Mouse (Mus musculus) lung, postnatal 0 days (tissue): Measurements from ENCODE around the gene Ubr2. TPM values are rescaled to one million over a fixed set of nuclear protein-coding genes. Genes with fewer than 3 reads are reported as not detected.

Experiments used
- ATAC-seq: fragments of 200-750 bp; cut with Nextera tagmentation; 2 replicates; pipeline ENCODE4 v1.8.0; 2017; ENCODE audit warnings: moderate library complexity
- DNase-seq: peaks from one replicate; pipeline ENCODE4 v3.0.0-alpha.2; 2016; ENCODE audit warnings: low spot score
- H3K27ac ChIP-seq: fragments of 300-500 bp; sonication (generic); 2 replicates; pipeline ENCODE4 v1.5.1; 2014; ENCODE audit warnings: antibody characterized with exemption, mild to moderate bottlenecking, low read length, mixed read lengths
- H3K27me3 ChIP-seq: fragments of 300-500 bp; sonication (generic); replicated peaks from 2 replicates; pipeline ENCODE4 v1.6.1; 2014; ENCODE audit warnings: low read length, mixed read lengths; ENCODE audit not compliant: insufficient read depth
- H3K36me3 ChIP-seq: fragments of 300-500 bp; sonication (generic); 2 replicates; pipeline ENCODE4 v1.6.1; 2014; ENCODE audit warnings: low read length, mixed read lengths; ENCODE audit not compliant: insufficient read depth
- H3K4me1 ChIP-seq: fragments of 300-500 bp; sonication (generic); 2 replicates; pipeline ENCODE4 v1.6.1; 2014; ENCODE audit warnings: antibody characterized with exemption, low read depth, low read length, mixed read lengths; ENCODE audit not compliant: insufficient read depth
- H3K4me2 ChIP-seq: fragments of 300-500 bp; sonication (generic); replicated peaks from 2 replicates; pipeline ENCODE4 v1.6.1; 2014; ENCODE audit warnings: low read depth, mild to moderate bottlenecking, low read length, moderate library complexity, mixed read lengths
- H3K4me3 ChIP-seq: fragments of 300-500 bp; sonication (generic); 2 replicates; pipeline ENCODE4 v1.5.1; 2014; ENCODE audit warnings: low read depth, low read length
- H3K9ac ChIP-seq: fragments of 300-500 bp; sonication (generic); replicated peaks from 2 replicates; pipeline ENCODE4 v1.6.1; 2014; ENCODE audit warnings: low read depth, mild to moderate bottlenecking
- H3K9me3 ChIP-seq: fragments of 300-500 bp; sonication (generic); 2 replicates; pipeline ENCODE4 v1.6.1; 2016; ENCODE audit warnings: low read length, mixed read lengths
- CTCF ChIP-seq: IDR thresholded peaks from 2 replicates; pipeline ENCODE4 v1.5.1; 2016; ENCODE audit warnings: antibody characterized with exemption, mild to moderate bottlenecking
- EP300 ChIP-seq: IDR thresholded peaks from 2 replicates; pipeline ENCODE4 v1.6.1; 2016; ENCODE audit warnings: antibody characterized with exemption, mild to moderate bottlenecking, control low read depth
- WGBS: fragments of 180-500 bp; shearing (Covaris S2); extraction: QIAGEN DNeasy Blood & Tissue Kit; methylation state at CpG from one replicate; pipeline ENCODE4 v1.1.7; 2014; 5-methylcytosine and 5-hydroxymethylcytosine counted together
- polyA plus RNA-seq: library from polyadenylated mRNA; unstranded; fragments of >200 nt; fragmentation: Nextera tagmentation; extraction: Ambion mirVana; gene quantifications from 2 replicates; pipeline ENCODE4 v1.2.1, GENCODE M21; 2015

Gene Ubr2
- polyA plus RNA-seq, 1 experiment from 2014 or later = 11.8 TPM

GRCm38 (mm10) chr17:46912331-46912730, 98.0 kb downstream of the Ubr2 start:
- no peaks in the 10 kb centered on the region for H3K4me1 ChIP-seq
- H3K36me3 ChIP-seq = no peaks in the 10 kb centered on the region
- no peak overlapping the region for H3K4me3 ChIP-seq
- 37% methylated on average over 6 of the region's 6 CpGs for WGBS
- H3K9ac ChIP-seq = no peak overlapping the region
- no peak overlapping the region for H3K4me2 ChIP-seq
- no peak for TF ChIP-seq CTCF
- TF ChIP-seq EP300 = no peak
- H3K27ac ChIP-seq = no peak overlapping the region
- no peaks in the 10 kb centered on the region for H3K27me3 ChIP-seq
- no peak for DNase-seq
- ATAC-seq = no peak
- no peaks in the 10 kb centered on the region for H3K9me3 ChIP-seq

- no peak for DNase-seq
- 91% methylated on average over 10 of the region's 10 CpGs for WGBS
- H3K9ac ChIP-seq = no peak within 1 kb of the TSS
- no peaks in the 10 kb centered on the region for H3K4me1 ChIP-seq
- H3K4me3 ChIP-seq = no peak within 1 kb of the TSS
- no peak for TF ChIP-seq CTCF
- TF ChIP-seq EP300 = no peak
- no peak within 1 kb of the TSS for H3K4me2 ChIP-seq
- no peaks in the 10 kb centered on the region for H3K9me3 ChIP-seq
- no peak for ATAC-seq
- no peak within 1 kb of the TSS for H3K27ac ChIP-seq
- no peaks in the 10 kb centered on the region for H3K36me3 ChIP-seq
- H3K27me3 ChIP-seq = no peaks in the 10 kb centered on the region
These were observed 100.2 kb downstream of the Ubr2 start, which contains the start of gene Prph2 for GRCm38 (mm10) chr17:46910186-46910585. Prph2 (plus strand) TSS chr17:46910459.

- H3K27ac ChIP-seq = no peak overlapping the region
- H3K36me3 ChIP-seq = no peaks in the 10 kb centered on the region
- peak; percentile 81 for ATAC-seq
- H3K9ac ChIP-seq = no peak overlapping the region
- TF ChIP-seq EP300 (no peak), CTCF (peak; percentile 96)
- WGBS = 20% methylated on average over 19 of the region's 19 CpGs
- H3K4me1 ChIP-seq = no peaks in the 10 kb centered on the region
- DNase-seq = peak; percentile 82
- H3K27me3 ChIP-seq = no peaks in the 10 kb centered on the region
- no peak overlapping the region for H3K4me2 ChIP-seq
- H3K9me3 ChIP-seq = no peaks in the 10 kb centered on the region
- H3K4me3 ChIP-seq = no peak overlapping the region
These were observed 106.4 kb downstream of the Ubr2 start for GRCm38 (mm10) chr17:46903876-46904490.

GRCm38 (mm10) chr17:46900941-46901340, 109.4 kb downstream of the Ubr2 start:
- H3K4me3 ChIP-seq = no peak overlapping the region
- WGBS = 57% methylated on average over 2 of the region's 2 CpGs
- H3K9ac ChIP-seq = no peak overlapping the region
- ATAC-seq = no peak
- peaks cover 4% of the 10 kb centered on the region; the same call in 1 of the 2 replicates for H3K4me1 ChIP-seq
- no peaks in the 10 kb centered on the region for H3K9me3 ChIP-seq
- TF ChIP-seq CTCF (no peak), EP300 (no peak)
- H3K27ac ChIP-seq = no peak overlapping the region
- no peaks in the 10 kb centered on the region for H3K36me3 ChIP-seq
- no peaks in the 10 kb centered on the region for H3K27me3 ChIP-seq
- DNase-seq = no peak
- H3K4me2 ChIP-seq = no peak overlapping the region

GRCm38 (mm10) chr17:46897221-46897950, 113.0 kb downstream of the Ubr2 start:
- peak; percentile 59 for DNase-seq
- Histone ChIP-seq H3K4me1 (peaks cover 7% of the 10 kb centered on the region; the same call in 1 of the 2 replicates), H3K9me3 (no peaks in the 10 kb centered on the region), H3K27ac (no peak overlapping the region), H3K9ac (no peak overlapping the region), H3K27me3 (no peaks in the 10 kb centered on the region), H3K4me3 (no peak overlapping the region), H3K36me3 (no peaks in the 10 kb centered on the region), H3K4me2 (no peak overlapping the region)
- no peak for TF ChIP-seq EP300
- no peak for TF ChIP-seq CTCF
- 27% methylated on average over 13 of the region's 13 CpGs for WGBS
- ATAC-seq = peak; percentile 85

- H3K36me3 ChIP-seq = no peaks in the 10 kb centered on the region
- H3K4me1 ChIP-seq = peaks cover 18% of the 10 kb centered on the region; the same call in 1 of the 2 replicates
- H3K4me2 ChIP-seq = no peak overlapping the region
- ATAC-seq (no peak), DNase-seq (no peak)
- H3K27me3 ChIP-seq = no peaks in the 10 kb centered on the region
- H3K9ac ChIP-seq = no peak overlapping the region
- H3K4me3 ChIP-seq = no peak overlapping the region
- WGBS = 74% methylated on average over 9 of the region's 9 CpGs
- no peak overlapping the region for H3K27ac ChIP-seq
- TF ChIP-seq CTCF = no peak
- peak; percentile 54; the same call in 1 of the 2 replicates for TF ChIP-seq EP300
- no peaks in the 10 kb centered on the region for H3K9me3 ChIP-seq
These were observed 114.9 kb downstream of the Ubr2 start for GRCm38 (mm10) chr17:46895426-46895825.
